Mouse (Mus musculus): ENCODE results near the gene Eef2.
A peak's percentile ranks its signal among the peaks of the same experiment; 100 is the strongest.
"Not testable (repeated sequence)": the region's sequence is repeated elsewhere in the genome, so short reads cannot be mapped to it uniquely, and the experiment has no call there.

Gene Eef2

GRCm38 (mm10) chr10:81146296-81146695 lies 30.1 kb upstream of the Eef2 start:
- no peak for DNase-seq (ENCODE audit: low spot score)

- DNase-seq (ENCODE audit: low spot score): no peak
Measured at GRCm38 (mm10) chr10:81151261-81151660, 25.2 kb upstream of the Eef2 start.

GRCm38 (mm10) chr10:81152609-81153008 lies 23.8 kb upstream of the Eef2 start:
- DNase-seq (ENCODE audit: low spot score): no peak

DNA sequence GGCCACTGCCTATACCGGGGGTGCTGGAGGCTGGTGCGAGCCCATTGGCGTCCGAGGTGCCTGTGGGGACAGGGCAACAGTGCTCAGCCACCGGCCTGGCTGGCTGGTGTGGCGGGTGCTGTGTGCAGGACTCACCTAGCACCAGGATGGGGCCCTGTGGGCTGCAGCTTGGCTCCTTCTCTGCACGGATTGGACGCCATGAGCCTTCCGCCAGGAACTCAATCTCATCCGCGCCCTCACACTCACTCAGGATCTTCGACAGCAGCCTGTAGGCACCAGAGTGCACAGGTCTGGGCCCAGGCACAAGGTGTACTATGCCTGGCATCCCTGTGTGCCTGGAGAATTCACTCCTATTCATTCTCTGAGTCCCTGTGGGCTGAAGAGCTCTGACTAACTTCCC lies 22.1 kb upstream of the Eef2 start:
- no peak for DNase-seq (ENCODE audit: low spot score)

GRCm38 (mm10) chr10:81154736-81155135 lies 21.7 kb upstream of the Eef2 start:
- no peak for DNase-seq (ENCODE audit: low spot score)

- no peak for DNase-seq (ENCODE audit: low spot score)
Measured at GRCm38 (mm10) chr10:81161602-81162317, 14.7 kb upstream of the Eef2 start.

DNA sequence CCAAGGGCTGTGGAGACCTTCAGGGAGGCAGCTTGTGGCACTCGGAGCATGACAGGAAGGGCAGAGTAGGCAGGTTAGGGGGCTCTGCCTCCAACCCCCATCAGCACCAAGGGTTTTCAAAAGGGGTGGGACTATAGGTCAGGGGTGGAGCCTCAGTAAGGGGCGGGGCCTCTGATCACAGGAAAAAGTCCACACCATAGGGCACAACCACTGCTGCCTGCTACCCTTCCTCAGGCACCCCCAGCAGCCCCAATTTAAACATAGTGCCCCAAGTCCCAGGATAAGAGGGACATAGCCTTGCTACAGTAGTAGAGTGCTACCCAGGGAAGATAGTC lies 14.1 kb upstream of the Eef2 start:
- no peak for DNase-seq (ENCODE audit: low spot score)

- no peak for DNase-seq (ENCODE audit: low spot score)
Measured at GRCm38 (mm10) chr10:81165118-81165517, 11.3 kb upstream of the Eef2 start.

DNA sequence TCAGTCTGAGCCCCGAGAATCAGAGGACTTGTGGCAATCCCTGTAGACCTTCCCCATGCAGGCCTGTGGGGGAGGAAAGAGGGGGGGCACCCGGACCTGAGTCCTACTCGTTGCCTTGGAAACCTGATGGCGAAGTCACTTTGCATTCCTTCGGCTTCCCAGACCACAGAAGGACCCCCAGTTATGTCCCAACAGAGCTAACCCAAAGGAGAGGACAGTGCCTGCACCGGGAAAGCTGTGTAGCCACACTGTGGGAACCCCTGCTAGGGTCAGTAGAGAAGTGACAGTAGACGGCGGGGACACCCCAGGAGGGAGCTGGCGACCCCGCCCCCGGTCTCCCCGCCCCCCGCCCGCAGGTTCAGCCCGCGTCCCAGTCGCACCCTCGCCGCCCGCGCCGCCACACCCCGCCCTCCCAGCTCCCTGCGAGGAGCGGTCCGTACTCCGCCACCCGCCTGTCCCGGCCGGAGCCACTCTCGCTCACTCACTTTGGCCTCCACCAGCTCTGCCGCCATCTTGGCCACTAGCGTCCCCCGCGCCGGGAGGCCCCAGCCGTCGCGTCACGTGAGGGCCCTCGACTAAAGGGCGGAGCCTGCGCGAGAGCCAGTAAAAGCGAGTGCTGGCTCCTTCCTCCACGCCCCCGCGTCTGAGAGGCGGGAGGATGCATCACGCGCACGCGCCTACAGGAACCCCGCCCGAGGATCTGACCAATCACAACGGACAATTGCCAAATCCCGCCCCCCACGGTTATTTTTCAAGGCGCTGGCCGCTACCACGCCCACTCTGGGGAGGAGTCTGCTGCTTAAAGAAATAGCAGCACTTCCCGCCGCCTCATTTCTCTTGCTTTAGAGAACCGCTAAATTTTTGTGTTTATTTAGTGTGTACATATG lies 9.0 kb upstream of the Eef2 start, which contains the start of gene Pias4:
Gene Pias4 (minus strand): TSS at position 724 of the 887 bp plus-strand sequence.
- peak; percentile 100 for DNase-seq (ENCODE audit: low spot score)

DNA sequence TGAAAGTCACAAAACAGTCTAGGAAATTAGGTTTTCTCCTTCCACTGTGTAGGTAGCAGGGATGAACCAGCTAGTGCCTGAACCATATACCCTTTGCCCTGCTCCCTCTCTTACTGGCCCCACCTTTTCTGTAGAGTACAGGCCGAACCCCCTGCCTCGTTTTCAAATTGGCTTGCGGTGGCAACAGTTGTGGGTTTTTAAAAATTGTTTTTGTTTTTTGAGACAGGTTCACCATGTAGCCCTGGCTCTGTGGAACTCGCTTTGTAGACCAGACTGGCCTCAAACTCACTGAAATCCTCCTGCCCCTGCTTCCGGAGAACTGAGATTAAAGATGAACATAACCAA lies 8.4 kb upstream of the Eef2 start:
- DNase-seq (ENCODE audit: low spot score): no peak

DNA sequence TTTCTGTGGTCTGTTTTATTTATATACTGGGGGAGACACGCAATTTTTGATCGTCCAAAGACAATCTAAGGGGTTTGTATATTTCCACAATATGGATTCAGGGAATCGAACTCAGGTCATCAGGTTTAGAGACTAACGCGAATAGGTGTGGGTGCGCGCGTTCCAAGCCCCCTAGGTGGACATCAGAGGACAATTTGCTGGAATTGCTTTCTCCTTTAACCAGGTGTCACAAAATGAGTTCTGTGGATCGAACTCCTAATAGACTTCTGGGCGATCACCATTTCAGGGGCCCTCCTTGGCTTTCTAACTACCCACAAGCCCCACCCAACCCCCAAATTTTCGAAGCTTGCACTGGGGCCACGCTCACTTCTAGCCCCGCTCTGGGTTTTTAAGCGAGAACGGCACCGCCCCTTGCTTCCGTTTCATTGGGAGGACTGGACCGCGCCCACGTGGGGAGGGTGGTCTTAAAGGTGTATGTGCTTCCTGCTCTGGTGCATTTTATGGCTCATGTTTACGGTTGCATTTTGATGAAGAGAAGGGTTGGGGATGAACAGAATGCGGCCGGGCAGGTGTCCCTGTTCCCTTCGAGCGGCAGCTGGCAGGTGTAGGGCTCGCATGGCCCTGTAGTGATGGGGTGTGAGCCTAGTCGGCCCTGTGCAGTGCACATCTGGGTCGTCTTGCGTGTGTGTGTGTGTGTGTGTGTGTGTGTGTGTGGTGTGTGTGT lies 7.7 kb upstream of the Eef2 start:
- DNase-seq (ENCODE audit: low spot score): peak; percentile 79

DNA sequence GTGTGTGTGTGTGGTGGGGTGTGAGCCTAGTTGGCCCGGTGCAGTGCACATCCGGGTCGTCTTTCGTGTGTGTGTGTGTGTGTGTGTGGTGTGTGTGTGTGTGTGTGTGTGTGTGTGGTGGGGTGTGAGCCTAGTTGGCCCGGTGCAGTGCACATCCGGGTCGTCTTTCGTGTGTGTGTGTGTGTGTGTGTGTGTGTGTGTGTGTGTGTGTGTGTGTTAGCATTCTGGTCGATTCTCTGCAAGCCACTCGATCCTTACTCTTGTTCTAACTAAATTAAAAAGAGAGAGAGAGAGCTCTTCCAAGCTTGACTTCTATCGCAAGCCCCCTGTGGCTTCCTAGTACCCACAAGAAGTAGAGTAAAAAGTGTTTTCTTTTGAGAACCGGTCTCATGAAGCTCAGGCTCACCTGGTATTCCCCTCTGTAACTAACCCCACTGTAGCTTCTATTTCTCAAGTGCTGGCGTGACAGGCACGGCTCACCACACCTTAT lies 7.0 kb upstream of the Eef2 start:
- not testable (repeated sequence) for DNase-seq (ENCODE audit: low spot score)

- DNase-seq (ENCODE audit: low spot score): peak; percentile 81
Measured at GRCm38 (mm10) chr10:81173132-81173531, 3.3 kb upstream of the Eef2 start.

DNA sequence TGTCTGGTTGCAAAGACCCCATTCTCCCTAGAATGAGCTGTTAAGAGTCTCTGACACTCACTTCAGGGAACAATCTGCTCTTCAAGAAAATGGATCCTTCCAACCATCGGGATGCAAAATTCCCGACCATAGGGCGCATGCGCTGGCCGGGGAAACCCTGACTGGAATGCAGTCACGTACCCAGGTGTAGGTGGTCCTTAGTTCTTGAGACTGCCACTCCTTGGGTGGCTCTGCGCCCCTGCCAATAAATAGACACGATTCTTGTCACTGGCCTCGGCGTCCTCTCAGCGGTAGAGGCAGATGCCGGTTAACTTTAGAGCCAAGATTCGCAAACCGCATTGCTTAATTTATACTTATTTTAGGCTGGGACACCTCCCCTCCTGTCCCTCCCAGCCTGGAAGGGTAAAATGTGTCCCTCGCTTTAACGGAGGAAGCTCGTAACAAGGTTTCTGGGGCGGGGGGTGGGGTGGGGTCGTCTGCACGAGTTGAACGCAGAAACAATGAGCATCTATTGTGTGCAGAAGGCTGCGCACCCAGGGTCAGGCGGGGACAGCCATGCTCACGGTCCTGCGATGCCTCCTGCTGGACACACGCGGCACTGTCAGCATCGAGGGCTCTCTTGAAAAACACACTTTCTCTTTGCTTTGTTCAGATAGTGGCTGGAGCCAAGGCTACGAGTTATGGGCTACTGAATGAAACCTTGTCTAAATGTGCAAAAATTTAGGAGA lies 1.6 kb upstream of the Eef2 start:
- peak; percentile 85 for DNase-seq (ENCODE audit: low spot score)

- not testable (repeated sequence) for DNase-seq (ENCODE audit: low spot score)
Measured at GRCm38 (mm10) chr10:81175345-81175701, 1.1 kb upstream of the Eef2 start.

DNA sequence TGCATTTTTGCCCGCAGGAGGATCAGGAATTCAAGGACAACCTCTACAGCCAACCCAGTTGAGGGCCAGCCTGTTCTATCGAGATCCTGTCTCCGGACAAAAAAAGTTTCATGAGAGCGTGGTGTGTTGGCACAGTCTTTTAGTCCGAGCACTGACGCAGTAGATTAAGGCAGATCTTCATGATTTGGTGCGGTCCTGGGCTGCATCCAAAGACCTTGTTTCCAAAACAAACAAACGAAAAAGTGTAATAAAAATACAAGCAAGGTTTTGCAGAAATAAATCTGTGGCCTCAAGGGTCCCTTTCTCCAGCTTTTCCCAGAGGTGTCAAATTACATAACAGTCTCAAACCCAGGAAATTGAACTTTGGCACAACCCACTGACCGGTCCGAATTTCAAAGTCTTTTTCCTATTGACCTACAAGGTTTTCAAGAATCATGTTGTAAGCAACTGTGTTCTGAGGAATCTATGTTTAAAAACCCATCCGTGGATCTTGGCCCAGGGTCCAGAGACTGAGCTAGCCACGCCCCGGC lies 430 bp upstream of the Eef2 start:
- DNase-seq (ENCODE audit: low spot score): peak; percentile 82

DNA sequence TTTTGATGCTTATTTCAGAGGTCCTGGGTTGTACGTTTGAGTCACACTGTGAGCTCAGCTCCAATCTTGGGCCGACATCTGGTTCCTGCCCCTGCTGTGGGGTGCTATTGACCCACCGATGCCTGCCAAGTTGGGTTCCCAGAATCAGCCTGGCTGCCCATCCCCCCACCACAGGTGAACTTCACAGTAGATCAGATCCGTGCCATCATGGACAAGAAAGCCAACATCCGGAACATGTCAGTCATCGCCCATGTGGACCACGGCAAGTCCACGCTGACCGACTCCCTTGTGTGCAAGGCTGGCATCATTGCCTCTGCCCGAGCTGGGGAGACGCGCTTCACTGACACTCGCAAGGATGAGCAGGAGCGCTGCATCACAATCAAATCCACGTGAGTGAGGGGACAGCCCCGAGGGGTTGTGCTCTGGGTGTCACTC lies 1.1 kb downstream of the Eef2 start:
- no peak for DNase-seq (ENCODE audit: low spot score)

DNA sequence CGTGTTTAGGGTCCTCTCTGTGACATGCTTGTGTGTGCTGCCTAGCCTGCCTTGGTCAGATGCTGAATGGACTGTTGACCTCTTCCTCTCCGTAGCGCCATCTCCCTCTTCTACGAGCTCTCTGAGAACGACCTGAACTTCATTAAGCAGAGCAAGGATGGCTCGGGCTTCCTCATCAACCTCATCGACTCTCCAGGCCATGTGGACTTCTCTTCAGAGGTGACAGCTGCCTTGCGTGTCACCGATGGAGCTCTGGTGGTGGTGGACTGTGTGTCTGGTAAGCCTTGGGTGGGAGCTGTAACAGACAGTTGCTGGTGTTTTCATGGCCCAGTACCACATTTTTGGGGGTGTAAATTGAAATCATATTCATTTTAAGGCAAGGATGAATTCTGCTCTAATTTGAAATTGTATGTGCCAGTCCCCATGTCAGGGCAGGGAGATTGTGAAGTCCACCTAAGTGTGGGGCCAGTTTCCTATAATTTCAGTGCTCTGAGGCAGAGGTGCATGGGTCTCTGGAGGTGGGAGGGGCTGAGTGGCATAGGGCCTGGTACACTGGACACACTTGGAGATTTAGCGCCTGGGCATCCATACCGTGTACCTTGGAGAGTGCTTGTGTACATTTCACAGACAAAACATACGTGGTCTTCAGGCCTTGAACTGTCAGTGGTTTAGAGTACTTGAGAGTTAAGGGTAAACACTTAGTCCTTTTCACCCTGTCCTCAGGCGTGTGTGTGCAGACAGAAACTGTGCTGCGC lies 1.7 kb downstream of the Eef2 start:
- peak; percentile 67 for DNase-seq (ENCODE audit: low spot score)

- no peak for DNase-seq (ENCODE audit: low spot score)
Measured at GRCm38 (mm10) chr10:81178927-81179326, 2.5 kb downstream of the Eef2 start.

GRCm38 (mm10) chr10:81179451-81180342 lies 3.3 kb downstream of the Eef2 start:
- no peak for DNase-seq (ENCODE audit: low spot score)
